8 mouse cellular contexts compared by ENCODE assay signal in the genomic region with DNA sequence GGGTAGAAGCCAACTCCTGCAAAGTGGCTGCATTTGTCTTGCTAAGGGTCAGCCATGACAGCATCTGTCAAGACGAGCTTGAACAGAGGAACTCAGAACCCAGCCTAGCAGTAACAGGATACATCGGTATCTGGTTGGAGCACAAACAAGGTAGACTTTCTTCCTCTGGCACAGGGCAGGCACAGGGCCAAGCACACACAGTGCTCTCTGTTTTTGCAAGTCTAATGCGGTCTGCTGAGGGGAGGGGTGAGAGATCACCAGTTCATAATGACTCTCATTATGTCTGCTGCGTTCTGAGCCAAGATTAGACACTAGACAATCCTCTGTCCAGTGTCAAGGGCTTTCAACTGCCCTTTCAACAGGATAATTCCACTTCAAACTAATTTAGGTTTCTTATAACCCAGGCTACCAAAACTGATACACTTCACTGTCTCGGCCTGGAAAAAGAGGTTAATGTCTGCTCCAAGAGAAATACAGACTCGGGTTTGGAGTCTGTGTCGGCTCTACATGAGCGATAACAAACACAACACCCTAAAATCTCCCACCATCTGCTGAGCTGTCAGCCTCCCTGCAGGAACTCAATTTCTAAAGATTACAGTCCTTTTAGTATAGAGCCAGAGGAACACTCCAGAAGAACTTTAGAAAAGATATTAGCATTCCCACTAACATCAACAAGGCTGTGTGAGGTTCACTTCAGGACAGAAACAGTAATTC.
A peak's percentile ranks its signal among the peaks of the same experiment; 100 is the strongest.
DNase-seq lines count a peak whose midpoint lies in the region; ATAC-seq lines count a peak whose summit lies in the region.

No protein-coding gene starts in this region.

- no peaks in the 10 kb centered on the region for H3K27me3 ChIP-seq in liver, embryonic 12.5 days (replicated peaks)
- no peaks in the 10 kb centered on the region for H3K27me3 ChIP-seq in forebrain, embryonic 16.5 days (replicated peaks; ENCODE audit: control insufficient read depth, insufficient read depth, low read length)
- H3K27me3 ChIP-seq in lung, embryonic 15.5 days = no peaks in the 10 kb centered on the region

- no peak for ATAC-seq in liver, embryonic 12.5 days
- ATAC-seq in forebrain, embryonic 16.5 days = peak; percentile 89
- peak; percentile 53; the same call in 1 of the 2 replicates for ATAC-seq in lung, embryonic 15.5 days (ENCODE audit: borderline replicate concordance, extremely low read depth, low FRiP score, low TSS enrichment)

- no peak overlapping the region for H3K9ac ChIP-seq in liver, embryonic 12.5 days
- H3K9ac ChIP-seq in forebrain, embryonic 16.5 days (replicated peaks; ENCODE audit: low read depth, low read length) = no peak overlapping the region
- no peak overlapping the region for H3K9ac ChIP-seq in lung, embryonic 15.5 days

- H3K27ac ChIP-seq in liver, embryonic 12.5 days = no peak overlapping the region
- H3K27ac ChIP-seq in forebrain, embryonic 16.5 days (ENCODE audit: low read length) = peak overlapping the region; percentile 73
- no peak overlapping the region for H3K27ac ChIP-seq in lung, embryonic 15.5 days

- H3K4me1 ChIP-seq in liver, embryonic 12.5 days = peaks cover 21% of the 10 kb centered on the region; the same call in 1 of the 2 replicates
- peaks cover 29% of the 10 kb centered on the region for H3K4me1 ChIP-seq in forebrain, embryonic 16.5 days (replicated peaks; ENCODE audit: control insufficient read depth, insufficient read depth, low read length)
- peaks cover 24% of the 10 kb centered on the region for H3K4me1 ChIP-seq in lung, embryonic 15.5 days

- no peaks in the 10 kb centered on the region for H3K9me3 ChIP-seq in liver, embryonic 12.5 days (replicated peaks)
- no peaks in the 10 kb centered on the region for H3K9me3 ChIP-seq in forebrain, embryonic 16.5 days (ENCODE audit: control insufficient read depth, low read length)
- no peaks in the 10 kb centered on the region for H3K9me3 ChIP-seq in lung, embryonic 15.5 days

- peak; percentile 7 for DNase-seq in liver
- peak; percentile 6 for DNase-seq in heart, postnatal 25 days (ENCODE audit: low spot score)
- peak; percentile 59 to 82 for DNase-seq in layer of hippocampus, adult 18-20 months (ENCODE audit: low spot score in 2 of 2)
- peak; percentile 34 for DNase-seq in retina, embryonic 14.5 days (ENCODE audit: low spot score)
- DNase-seq in thymus, postnatal 0 days (ENCODE audit: low spot score) = no peak

- no peak overlapping the region for H3K4me2 ChIP-seq in liver, embryonic 12.5 days
- H3K4me2 ChIP-seq in forebrain, embryonic 16.5 days (ENCODE audit: low read length) = peak overlapping the region; percentile 38
- no peak overlapping the region for H3K4me2 ChIP-seq in lung, embryonic 15.5 days

- 42% methylated on average over 8 of the region's 8 CpGs for WGBS in liver, embryonic 12.5 days (ENCODE audit: insufficient replicate concordance)
- WGBS in forebrain, embryonic 16.5 days = 3% methylated on average over 8 of the region's 8 CpGs
- WGBS in lung, embryonic 15.5 days = 18% methylated on average over 8 of the region's 8 CpGs

- intact Hi-C loops in heart, postnatal 25 days (cut with DNase I) = loop anchor here (5.0 to 10.0 kb wide), 6 partner anchors 315 to 1775 kb away; partner anchors contain the start of gene Auts2

- H3K36me3 ChIP-seq in liver, embryonic 12.5 days = no peaks in the 10 kb centered on the region
- H3K36me3 ChIP-seq in forebrain, embryonic 16.5 days (ENCODE audit: control insufficient read depth, insufficient read depth) = no peaks in the 10 kb centered on the region
- H3K36me3 ChIP-seq in lung, embryonic 15.5 days = no peaks in the 10 kb centered on the region

- no peak overlapping the region for H3K4me3 ChIP-seq in liver, embryonic 12.5 days
- H3K4me3 ChIP-seq in forebrain, embryonic 16.5 days (replicated peaks; ENCODE audit: low read length) = no peak overlapping the region
- no peak overlapping the region for H3K4me3 ChIP-seq in lung, embryonic 15.5 days
